Mouse (Mus musculus) limb, embryonic 12.5 days (tissue): ENCODE results near the gene Afm. TPM values are rescaled to one million over a fixed set of nuclear protein-coding genes. Genes with fewer than 3 reads are reported as not detected.

Experiments
- ATAC-seq: fragments of 200-750 bp; cut with Nextera tagmentation; 2 replicates; pipeline ENCODE4 v1.8.0; 2017; ENCODE audit warnings: low read depth, moderate TSS enrichment; ENCODE audit not compliant: insufficient number of reproducible peaks, insufficient read depth, low FRiP score, low TSS enrichment
- H3K27ac ChIP-seq: fragments of 300-500 bp; sonication (generic); 2 replicates; pipeline ENCODE4 v1.5.1; 2016; ENCODE audit warnings: mild to moderate bottlenecking, moderate library complexity
- H3K27me3 ChIP-seq: fragments of 300-500 bp; sonication (generic); 2 replicates; pipeline ENCODE4 v1.6.1; 2016; ENCODE audit warnings: mild to moderate bottlenecking, moderate library complexity
- H3K36me3 ChIP-seq: fragments of 300-500 bp; sonication (generic); 2 replicates; pipeline ENCODE4 v1.6.1; 2016; ENCODE audit warnings: mild to moderate bottlenecking, moderate library complexity
- H3K4me1 ChIP-seq: fragments of 300-500 bp; sonication (generic); replicated peaks from 2 replicates; pipeline ENCODE4 v1.6.1; 2016
- H3K4me2 ChIP-seq: fragments of 300-500 bp; sonication (generic); 2 replicates; pipeline ENCODE4 v1.6.1; 2016; ENCODE audit warnings: mild to moderate bottlenecking, moderate library complexity
- H3K4me3 ChIP-seq: fragments of 300-500 bp; sonication (generic); replicated peaks from 2 replicates; pipeline ENCODE4 v1.5.1; 2016; ENCODE audit warnings: mild to moderate bottlenecking
- H3K9ac ChIP-seq: fragments of 300-500 bp; sonication (generic); replicated peaks from 2 replicates; pipeline ENCODE4 v1.6.1; 2016; ENCODE audit warnings: mild to moderate bottlenecking, moderate library complexity
- H3K9me3 ChIP-seq: fragments of 300-500 bp; sonication (generic); 2 replicates; pipeline ENCODE4 v1.6.1; 2016; ENCODE audit warnings: mild to moderate bottlenecking, moderate library complexity
- WGBS: fragments of 180-500 bp; shearing (Covaris S2); methylation state at CpG from one replicate; pipeline ENCODE4 v1.1.7; 2016; 5-methylcytosine and 5-hydroxymethylcytosine counted together
- polyA plus RNA-seq: library from polyadenylated mRNA; unstranded; fragments of >200 nt; fragmentation: Nextera tagmentation; extraction: Ambion mirVana; gene quantifications from 2 replicates; pipeline ENCODE4 v1.2.1, GENCODE M21; 2016

Afm gene
- polyA plus RNA-seq, 1 experiment from 2014 or later, result not detected

DNA sequence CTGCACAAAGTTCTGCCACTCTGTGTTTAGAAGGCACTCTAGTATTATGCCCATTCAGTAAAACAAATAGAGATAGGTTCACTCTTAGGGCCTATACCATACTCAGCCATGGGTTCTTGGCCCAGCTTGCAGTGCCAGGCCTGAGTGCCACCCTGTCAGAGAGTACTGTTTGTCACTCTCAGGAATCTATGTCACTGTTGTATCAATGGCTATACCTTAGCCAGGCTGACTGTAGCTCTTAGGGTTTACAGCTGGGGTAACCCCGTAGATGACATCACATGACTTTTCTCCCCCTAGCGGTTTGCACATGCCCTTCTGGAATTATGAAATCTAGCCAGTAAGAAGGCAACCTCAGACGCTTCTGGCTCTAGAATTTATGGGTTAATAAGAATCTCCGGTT, 24.4 kb upstream of the Afm start:
- Histone ChIP-seq H3K9ac (no peak overlapping the region), H3K4me1 (no peaks in the 10 kb centered on the region), H3K4me2 (no peak overlapping the region), H3K4me3 (no peak overlapping the region), H3K9me3 (no peaks in the 10 kb centered on the region), H3K27ac (no peak overlapping the region), H3K27me3 (no peaks in the 10 kb centered on the region), H3K36me3 (no peaks in the 10 kb centered on the region)
- 83% methylated on average over 4 of the region's 4 CpGs for WGBS
- no peak for ATAC-seq

DNA sequence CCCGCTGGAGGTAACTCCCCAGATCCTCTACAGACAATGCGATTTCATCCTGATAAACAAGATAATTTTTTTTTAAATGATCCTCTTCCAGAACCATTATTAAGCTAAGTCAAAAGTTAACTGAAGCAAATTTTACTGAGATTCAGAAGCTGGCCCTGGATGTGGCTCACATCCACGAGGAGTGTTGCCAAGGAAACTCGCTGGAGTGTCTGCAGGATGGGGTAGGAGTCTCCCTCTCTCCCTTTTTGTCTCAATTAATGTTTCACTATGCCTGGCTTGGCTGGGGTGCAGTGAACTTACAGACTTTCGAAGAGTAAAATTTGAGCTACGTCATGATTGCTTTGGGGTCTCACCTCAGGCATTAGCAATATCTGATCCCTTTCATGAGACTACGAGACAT, 19.2 kb upstream of the Afm start:
- H3K4me1 ChIP-seq, result no peaks in the 10 kb centered on the region
- H3K27me3 ChIP-seq, result no peaks in the 10 kb centered on the region
- WGBS, result 77% methylated on average over 7 of the region's 7 CpGs
- H3K27ac ChIP-seq, result no peak overlapping the region
- no peaks in the 10 kb centered on the region for H3K9me3 ChIP-seq
- H3K4me2 ChIP-seq, result no peak overlapping the region
- H3K4me3 ChIP-seq, result no peak overlapping the region
- ATAC-seq, result no peak
- no peaks in the 10 kb centered on the region for H3K36me3 ChIP-seq
- H3K9ac ChIP-seq, result no peak overlapping the region

DNA sequence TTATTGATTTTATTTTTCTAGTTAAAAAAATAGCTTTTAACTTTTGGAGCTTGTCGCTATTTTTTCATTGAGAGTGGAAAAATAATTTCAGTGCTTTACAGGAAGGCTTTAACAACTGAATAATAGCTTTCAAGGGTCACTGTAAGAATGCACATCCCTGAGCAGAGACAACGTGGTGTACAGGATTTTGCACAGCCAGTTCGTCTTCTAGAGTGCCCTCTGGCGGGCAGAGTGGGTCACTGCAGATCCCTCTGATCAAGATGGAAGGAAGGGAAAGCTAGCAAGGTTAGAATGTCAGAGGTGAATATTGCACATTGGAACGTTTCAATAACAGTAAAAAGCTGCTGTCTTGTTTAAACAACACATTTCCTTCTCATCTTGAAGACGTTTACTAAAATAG, 18.0 kb upstream of the Afm start:
- H3K27me3 ChIP-seq, result no peaks in the 10 kb centered on the region
- no peaks in the 10 kb centered on the region for H3K4me1 ChIP-seq
- no peak overlapping the region for H3K4me3 ChIP-seq
- H3K4me2 ChIP-seq, result no peak overlapping the region
- H3K9ac ChIP-seq, result no peak overlapping the region
- WGBS, result 5% methylated on average over 6 of the region's 6 CpGs
- no peaks in the 10 kb centered on the region for H3K9me3 ChIP-seq
- ATAC-seq, result no peak
- H3K36me3 ChIP-seq, result no peaks in the 10 kb centered on the region
- no peak overlapping the region for H3K27ac ChIP-seq

- Histone ChIP-seq H3K4me3 (no peak overlapping the region), H3K4me1 (no peaks in the 10 kb centered on the region), H3K36me3 (no peaks in the 10 kb centered on the region), H3K27ac (no peak overlapping the region), H3K9me3 (no peaks in the 10 kb centered on the region), H3K4me2 (no peak overlapping the region), H3K27me3 (no peaks in the 10 kb centered on the region), H3K9ac (no peak overlapping the region)
- WGBS, result 87% methylated on average over 5 of the region's 5 CpGs
- ATAC-seq, result no peak
Observed at GRCm38 (mm10) chr5:90501752-90502151, 17.0 kb upstream of the Afm start.

DNA sequence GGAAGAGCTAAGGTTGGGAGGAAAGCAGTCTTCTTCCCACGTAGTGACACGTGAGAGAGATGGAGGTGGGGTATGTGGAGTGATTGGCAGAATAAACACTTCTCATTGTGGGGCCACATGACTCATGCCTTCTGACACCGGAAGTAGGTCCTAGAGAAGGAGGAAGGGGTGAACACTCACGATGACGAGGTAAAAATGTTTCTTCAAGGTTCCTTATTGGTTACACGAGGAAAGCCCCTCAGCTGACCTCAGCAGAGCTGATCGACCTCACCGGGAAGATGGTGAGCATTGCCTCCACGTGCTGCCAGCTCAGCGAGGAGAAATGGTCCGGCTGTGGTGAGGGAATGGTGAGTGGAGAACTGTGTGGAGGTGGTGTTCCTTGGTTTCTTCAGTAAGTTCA, 14.0 kb upstream of the Afm start:
- Histone ChIP-seq H3K36me3 (no peaks in the 10 kb centered on the region), H3K27ac (no peak overlapping the region), H3K4me2 (no peak overlapping the region), H3K4me3 (no peak overlapping the region), H3K9me3 (no peaks in the 10 kb centered on the region), H3K4me1 (no peaks in the 10 kb centered on the region), H3K9ac (no peak overlapping the region), H3K27me3 (no peaks in the 10 kb centered on the region)
- no peak for ATAC-seq
- 84% methylated on average over 11 of the region's 11 CpGs for WGBS

DNA sequence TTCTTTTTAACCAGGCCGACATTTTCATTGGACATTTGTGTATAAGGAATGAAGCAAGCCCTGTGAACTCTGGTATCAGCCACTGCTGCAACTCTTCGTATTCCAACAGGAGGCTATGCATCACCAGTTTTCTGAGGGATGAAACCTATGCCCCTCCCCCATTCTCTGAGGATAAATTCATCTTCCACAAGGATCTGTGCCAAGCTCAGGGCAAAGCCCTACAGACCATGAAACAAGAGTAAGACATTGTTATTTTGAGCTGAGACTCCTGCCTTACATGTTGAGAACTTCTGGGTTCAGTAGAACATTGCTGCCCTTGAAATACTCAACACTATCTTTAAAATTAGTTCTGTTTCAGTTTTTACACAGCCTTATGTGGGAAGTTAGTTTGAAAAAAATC, 12.2 kb upstream of the Afm start:
- ATAC-seq, result no peak
- Histone ChIP-seq H3K4me1 (no peaks in the 10 kb centered on the region), H3K4me3 (no peak overlapping the region), H3K9me3 (no peaks in the 10 kb centered on the region), H3K27me3 (no peaks in the 10 kb centered on the region), H3K36me3 (no peaks in the 10 kb centered on the region), H3K9ac (no peak overlapping the region), H3K4me2 (no peak overlapping the region), H3K27ac (no peak overlapping the region)
- WGBS, result 85% methylated on average over 2 of the region's 2 CpGs

DNA sequence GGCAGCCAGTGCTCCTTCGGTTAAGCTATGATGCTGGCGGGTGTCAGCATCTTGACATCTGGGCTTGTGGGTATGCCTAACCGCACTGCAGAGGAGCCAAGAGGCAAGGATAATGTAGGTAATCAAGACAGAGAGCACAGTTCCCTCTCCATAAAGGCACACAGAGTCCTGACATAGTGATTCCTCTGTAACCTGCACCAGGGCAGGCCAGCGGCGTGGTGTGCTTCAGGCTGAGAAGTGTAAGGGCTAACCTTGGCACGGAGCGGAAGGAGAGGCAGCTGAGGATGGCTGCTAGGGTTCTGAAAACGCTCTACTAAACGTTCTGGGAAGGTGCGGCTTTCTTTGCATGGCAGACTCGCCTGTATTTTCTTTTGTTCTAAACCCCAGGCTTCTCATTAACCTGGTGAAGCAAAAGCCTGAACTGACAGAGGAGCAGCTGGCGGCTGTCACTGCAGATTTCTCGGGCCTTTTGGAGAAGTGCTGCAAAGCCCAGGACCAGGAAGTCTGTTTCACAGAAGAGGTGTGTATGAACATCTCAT, 11.3 kb upstream of the Afm start:
- no peak for ATAC-seq
- no peak overlapping the region for H3K9ac ChIP-seq
- H3K27me3 ChIP-seq, result no peaks in the 10 kb centered on the region
- no peaks in the 10 kb centered on the region for H3K36me3 ChIP-seq
- WGBS, result 67% methylated on average over 13 of the region's 13 CpGs
- H3K9me3 ChIP-seq, result no peaks in the 10 kb centered on the region
- H3K4me1 ChIP-seq, result no peaks in the 10 kb centered on the region
- no peak overlapping the region for H3K4me2 ChIP-seq
- H3K4me3 ChIP-seq, result no peak overlapping the region
- H3K27ac ChIP-seq, result no peak overlapping the region

GRCm38 (mm10) chr5:90509828-90510592, 8.7 kb upstream of the Afm start:
- no peak overlapping the region for H3K27ac ChIP-seq
- H3K4me1 ChIP-seq, result no peaks in the 10 kb centered on the region
- H3K9me3 ChIP-seq, result no peaks in the 10 kb centered on the region
- 90% methylated on average over 5 of the region's 5 CpGs for WGBS
- H3K36me3 ChIP-seq, result no peaks in the 10 kb centered on the region
- no peak for ATAC-seq
- H3K4me2 ChIP-seq, result no peak overlapping the region
- no peak overlapping the region for H3K4me3 ChIP-seq
- no peaks in the 10 kb centered on the region for H3K27me3 ChIP-seq
- no peak overlapping the region for H3K9ac ChIP-seq

DNA sequence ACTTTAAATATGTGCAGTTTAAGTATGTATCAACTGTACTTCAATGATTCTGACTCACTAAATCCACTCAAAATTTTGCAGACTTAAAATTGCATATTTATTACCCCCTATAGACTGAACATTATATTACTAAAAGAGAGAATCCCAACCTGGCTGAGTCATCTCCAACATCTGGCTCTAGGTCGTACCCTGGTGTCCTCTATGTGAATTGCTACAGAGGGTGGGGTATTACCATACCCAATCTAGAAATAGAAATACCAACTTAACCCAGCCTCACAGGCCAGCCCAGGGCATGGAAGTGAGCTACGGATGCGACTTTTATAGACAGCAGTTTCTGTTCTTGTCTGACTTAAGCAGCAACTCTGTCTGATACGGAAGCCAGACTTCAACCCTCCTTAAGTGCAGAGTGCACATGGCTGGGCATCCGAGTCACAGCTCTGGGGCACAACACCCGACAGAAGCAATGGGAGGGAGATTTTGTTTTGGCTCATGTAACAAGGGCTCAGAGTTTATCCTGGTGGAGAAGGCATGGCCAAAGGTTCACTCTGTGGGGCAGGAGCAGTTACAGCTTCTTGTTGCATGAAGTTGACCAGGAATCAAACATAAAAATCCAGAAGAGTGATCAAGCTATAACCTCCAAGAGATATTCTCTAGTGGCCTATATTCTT, 6.3 kb upstream of the Afm start:
- H3K27me3 ChIP-seq, result no peaks in the 10 kb centered on the region
- H3K4me1 ChIP-seq, result no peaks in the 10 kb centered on the region
- H3K9ac ChIP-seq, result no peak overlapping the region
- H3K36me3 ChIP-seq, result no peaks in the 10 kb centered on the region
- ATAC-seq, result no peak
- H3K9me3 ChIP-seq, result no peaks in the 10 kb centered on the region
- no peak overlapping the region for H3K4me3 ChIP-seq
- H3K4me2 ChIP-seq, result no peak overlapping the region
- H3K27ac ChIP-seq, result no peak overlapping the region
- WGBS, result 81% methylated on average over 6 of the region's 6 CpGs

DNA sequence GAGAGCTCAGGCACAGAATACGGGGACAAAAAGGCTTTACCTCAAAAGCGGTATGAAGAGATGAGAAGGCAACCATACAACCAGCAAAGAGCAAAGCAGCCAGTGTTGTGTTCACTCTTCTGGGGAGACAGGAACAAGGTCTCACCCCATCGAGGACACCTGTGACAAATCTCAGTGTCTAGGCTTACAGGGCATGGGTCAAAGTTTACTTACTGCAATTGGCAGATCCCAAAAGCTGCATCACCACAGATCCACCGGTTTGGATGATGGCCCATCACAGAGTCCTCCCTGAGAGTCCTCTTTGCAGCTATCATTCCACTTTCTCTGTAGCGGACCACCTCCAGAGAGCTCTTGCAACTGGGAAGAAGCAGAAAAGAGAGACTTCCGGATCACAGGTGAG, 3.2 kb upstream of the Afm start:
- no peak overlapping the region for H3K4me3 ChIP-seq
- H3K27me3 ChIP-seq, result no peaks in the 10 kb centered on the region
- no peak overlapping the region for H3K27ac ChIP-seq
- H3K4me2 ChIP-seq, result no peak overlapping the region
- no peak for ATAC-seq
- no peaks in the 10 kb centered on the region for H3K9me3 ChIP-seq
- H3K36me3 ChIP-seq, result no peaks in the 10 kb centered on the region
- WGBS, result 88% methylated on average over 6 of the region's 6 CpGs
- no peaks in the 10 kb centered on the region for H3K4me1 ChIP-seq
- no peak overlapping the region for H3K9ac ChIP-seq

DNA sequence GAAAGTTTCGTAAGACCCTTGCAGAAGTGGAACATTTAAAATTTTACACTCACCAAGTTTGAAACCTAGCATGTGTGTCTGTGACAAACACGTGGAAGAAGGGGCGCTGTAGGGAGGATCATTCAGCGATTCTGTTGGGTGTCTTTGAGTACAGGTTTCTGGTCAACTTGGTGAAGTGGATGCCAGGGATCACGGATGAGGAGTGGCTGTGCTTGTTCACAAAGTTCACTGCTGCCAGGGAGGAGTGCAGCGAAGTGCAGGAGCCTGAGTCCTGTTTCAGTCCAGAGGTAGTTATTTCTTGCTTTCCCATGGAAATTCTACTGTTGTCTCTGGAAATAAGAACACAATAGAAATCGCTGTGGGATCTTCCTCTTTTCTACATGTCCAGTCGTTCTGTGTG, 32.5 kb downstream of the Afm start:
- 92% methylated on average over 8 of the region's 8 CpGs for WGBS
- H3K4me3 ChIP-seq, result no peak overlapping the region
- H3K9ac ChIP-seq, result no peak overlapping the region
- no peaks in the 10 kb centered on the region for H3K9me3 ChIP-seq
- H3K27me3 ChIP-seq, result no peaks in the 10 kb centered on the region
- no peaks in the 10 kb centered on the region for H3K4me1 ChIP-seq
- H3K27ac ChIP-seq, result no peak overlapping the region
- no peak for ATAC-seq
- H3K36me3 ChIP-seq, result no peaks in the 10 kb centered on the region
- H3K4me2 ChIP-seq, result no peak overlapping the region

DNA sequence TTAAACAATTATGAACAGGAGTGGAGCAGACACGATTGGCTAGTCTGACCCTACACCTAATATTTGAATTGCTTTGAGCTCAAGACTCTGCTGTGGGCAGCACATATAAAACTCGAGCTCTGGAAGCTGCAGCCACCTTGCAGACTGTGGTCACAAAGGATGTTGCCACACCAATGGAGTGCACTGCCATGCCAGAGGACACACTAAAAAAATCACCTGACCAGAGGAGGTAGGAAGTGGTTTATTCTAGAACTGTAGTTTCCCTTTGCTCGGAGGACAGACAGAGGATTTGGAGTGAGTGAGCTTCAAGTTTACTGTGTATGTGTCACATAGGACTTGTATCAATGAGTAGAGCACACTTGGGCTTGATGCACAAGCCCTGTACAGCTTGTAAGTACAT, 37.3 kb downstream of the Afm start:
- H3K27ac ChIP-seq, result no peak overlapping the region
- H3K27me3 ChIP-seq, result no peaks in the 10 kb centered on the region
- H3K9ac ChIP-seq, result no peak overlapping the region
- 78% methylated on average over 3 of the region's 3 CpGs for WGBS
- no peak for ATAC-seq
- H3K4me2 ChIP-seq, result no peak overlapping the region
- no peak overlapping the region for H3K4me3 ChIP-seq
- H3K4me1 ChIP-seq, result no peaks in the 10 kb centered on the region
- H3K9me3 ChIP-seq, result no peaks in the 10 kb centered on the region
- H3K36me3 ChIP-seq, result no peaks in the 10 kb centered on the region
